Mouse (Mus musculus) C2C12 (cell line): ENCODE data around the gene Lrp10. TPM values are rescaled to one million over a fixed set of nuclear protein-coding genes. Genes with fewer than 3 reads are reported as not detected.

Experiments used
- H3K27me3 ChIP-seq: one replicate; pipeline ENCODE4 v1.6.1; 2011; ENCODE audit not compliant: control insufficient read depth, insufficient read depth, insufficient read length
- H3K36me3 ChIP-seq: one replicate; pipeline ENCODE4 v1.6.1; 2011; ENCODE audit not compliant: control insufficient read depth, insufficient read depth
- H3K4me3 ChIP-seq: one replicate; pipeline ENCODE4 v1.5.1; 2011; ENCODE audit warnings: mild to moderate bottlenecking, control low read depth; ENCODE audit not compliant: poor library complexity, insufficient read depth, severe bottlenecking
- H3K79me2 ChIP-seq: one replicate; pipeline ENCODE4 v1.6.1; 2011; ENCODE audit not compliant: control insufficient read depth, insufficient read depth
- H3K79me3 ChIP-seq: one replicate; pipeline ENCODE4 v1.6.1; 2011; ENCODE audit warnings: low read depth, control low read depth
- H3ac ChIP-seq: one replicate; pipeline ENCODE3; 2011; ENCODE audit warnings: low read depth; ENCODE audit not compliant: control insufficient read depth, insufficient read length
- CEBPB ChIP-seq: IDR thresholded peaks from one replicate; pipeline ENCODE4 v1.6.1; 2011; ENCODE audit warnings: low read depth, mild to moderate bottlenecking, control low read depth, moderate library complexity
- CTCF ChIP-seq: IDR thresholded peaks from one replicate; pipeline ENCODE4 v1.5.1; 2011; ENCODE audit not compliant: control insufficient read depth, insufficient read depth, insufficient read length
- FOSL1 ChIP-seq: IDR thresholded peaks from one replicate; pipeline ENCODE4 v1.8.0; 2011; ENCODE audit warnings: mild to moderate bottlenecking, low read length; ENCODE audit not compliant: poor library complexity, insufficient read depth, severe bottlenecking
- MAX ChIP-seq: IDR thresholded peaks from one replicate; pipeline ENCODE4 v1.6.1; 2011; ENCODE audit warnings: mild to moderate bottlenecking, control low read depth
- MYOD1 ChIP-seq: IDR thresholded peaks from one replicate; pipeline ENCODE4 v1.6.1; 2011; ENCODE audit warnings: low read depth; ENCODE audit not compliant: control insufficient read depth, insufficient read length
- MYOG ChIP-seq: IDR thresholded peaks from one replicate; pipeline ENCODE4 v1.6.1; 2011; ENCODE audit not compliant: control insufficient read depth, insufficient read length; ENCODE audit errors: extremely low read depth
- USF1 ChIP-seq: IDR thresholded peaks from one replicate; pipeline ENCODE4 v1.6.1; 2011; ENCODE audit warnings: low read depth, mild to moderate bottlenecking, control low read depth, moderate library complexity
- polyA plus RNA-seq: library from polyadenylated mRNA; unstranded; fragments of >200 nt; fragmentation: generic; extraction: Trizol; gene quantifications from one replicate; pipeline ENCODE4 v1.2.1, GENCODE M21; 2012; ENCODE audit warnings: missing spikeins

Gene Lrp10
- polyA plus RNA-seq, 1 experiment: 72.8 TPM

- H3K79me2 ChIP-seq: no peaks in the 10 kb centered on the region
- no peak for TF ChIP-seq CEBPB
- peaks cover 2% of the 10 kb centered on the region for H3K79me3 ChIP-seq
- no peaks in the 10 kb centered on the region for H3K27me3 ChIP-seq
- H3ac ChIP-seq: no peak overlapping the region
- no peak overlapping the region for H3K4me3 ChIP-seq
- H3K36me3 ChIP-seq: no peaks in the 10 kb centered on the region
Measured at GRCm38 (mm10) chr14:54421014-54421413, 42.9 kb upstream of the Lrp10 start.

- Histone ChIP-seq H3K79me2 (peaks cover 20% of the 10 kb centered on the region), H3K79me3 (peaks cover 14% of the 10 kb centered on the region), H3K27me3 (no peaks in the 10 kb centered on the region), H3K4me3 (no peak overlapping the region), H3ac (no peak overlapping the region), H3K36me3 (peaks cover 6% of the 10 kb centered on the region)
- TF ChIP-seq FOSL1 (no peak), CEBPB (no peak), MAX (peak; percentile 50), CTCF (no peak)
Measured at GRCm38 (mm10) chr14:54423406-54423805, 40.5 kb upstream of the Lrp10 start.

- Histone ChIP-seq H3K36me3 (peaks cover 18% of the 10 kb centered on the region), H3K79me3 (peaks cover 18% of the 10 kb centered on the region), H3K79me2 (peaks cover 28% of the 10 kb centered on the region), H3K27me3 (no peaks in the 10 kb centered on the region), H3ac (no peak overlapping the region), H3K4me3 (no peak overlapping the region)
- no peak for TF ChIP-seq USF1
- TF ChIP-seq MAX: no peak
- TF ChIP-seq MYOG: no peak
- TF ChIP-seq CTCF: no peak
Measured at GRCm38 (mm10) chr14:54424634-54425033, 39.3 kb upstream of the Lrp10 start.

- H3K79me3 ChIP-seq: peaks cover 18% of the 10 kb centered on the region
- no peak overlapping the region for H3ac ChIP-seq
- H3K79me2 ChIP-seq: peaks cover 37% of the 10 kb centered on the region
- no peaks in the 10 kb centered on the region for H3K27me3 ChIP-seq
- no peak overlapping the region for H3K4me3 ChIP-seq
- peaks cover 26% of the 10 kb centered on the region for H3K36me3 ChIP-seq
- no peak for TF ChIP-seq CTCF
- no peak for TF ChIP-seq MYOD1
- no peak for TF ChIP-seq CEBPB
- TF ChIP-seq MAX: no peak
- TF ChIP-seq USF1: no peak
- TF ChIP-seq MYOG: no peak
- no peak for TF ChIP-seq FOSL1
Measured at GRCm38 (mm10) chr14:54425540-54425939, 38.4 kb upstream of the Lrp10 start.

GRCm38 (mm10) chr14:54426003-54426688 is 37.8 kb upstream of the Lrp10 start:
- Histone ChIP-seq H3K79me2 (peaks cover 42% of the 10 kb centered on the region), H3K4me3 (peak overlapping the region; percentile 81), H3K27me3 (no peaks in the 10 kb centered on the region), H3K79me3 (peaks cover 18% of the 10 kb centered on the region), H3ac (peak overlapping the region; percentile 55), H3K36me3 (peaks cover 26% of the 10 kb centered on the region)
- TF ChIP-seq CTCF (no peak), USF1 (no peak), MYOG (no peak), MAX (no peak), MYOD1 (no peak), CEBPB (no peak), FOSL1 (no peak)

- Histone ChIP-seq H3K79me2 (peaks cover 47% of the 10 kb centered on the region), H3K27me3 (no peaks in the 10 kb centered on the region), H3K4me3 (peak within 1 kb of the TSS; percentile 81), H3ac (peak within 1 kb of the TSS; percentile 94), H3K79me3 (peaks cover 20% of the 10 kb centered on the region), H3K36me3 (peaks cover 26% of the 10 kb centered on the region)
- TF ChIP-seq FOSL1: no peak
- peak; percentile 97 for TF ChIP-seq MAX
- TF ChIP-seq CEBPB: peak; percentile 21
- TF ChIP-seq CTCF: no peak
Measured at GRCm38 (mm10) chr14:54426689-54427398, 37.1 kb upstream of the Lrp10 start, which contains the start of gene Mrpl52. TSS of gene Mrpl52 (plus strand) at chr14:54426909.
